Mouse (Mus musculus): ENCODE data around the gene Spdya. TPM values are rescaled to one million over a fixed set of nuclear protein-coding genes. Genes with fewer than 3 reads are reported as not detected.
"Not testable (repeated sequence)": the region's sequence is repeated elsewhere in the genome, so short reads cannot be mapped to it uniquely, and the experiment has no call there.

The Spdya gene
- polyA plus RNA-seq (2012; rRNA removed), result not detected in 2 replicates

GRCm38 (mm10) chr17:71551757-71552451 is at the start of gene Spdya:
Spdya (plus strand) TSS chr17:71552061.
- no peaks in the 10 kb centered on the region for H3K36me3 ChIP-seq (ENCODE audit: control insufficient read depth, insufficient read depth, low read length)
- under 1% methylated on average over 76 of the region's 78 CpGs for WGBS
- peaks cover 3% of the 10 kb centered on the region for H3K4me1 ChIP-seq (ENCODE audit: control insufficient read depth, insufficient read depth, insufficient read length, low read length)
- no peak; the same call in 1 of the 2 replicates for TF ChIP-seq POLR2A (IDR thresholded peaks at IDR 0.05; ENCODE audit: low read depth, low read length)
- no peak for TF ChIP-seq CTCF (IDR thresholded peaks at IDR 0.05; ENCODE audit: extremely low read depth, insufficient read length, insufficient replicate concordance, low read depth, low read length)
- H3K4me3 ChIP-seq (ENCODE audit: low read depth, low read length), result peak within 1 kb of the TSS; percentile 87
- H3K27me3 ChIP-seq (ENCODE audit: control insufficient read depth, insufficient read depth, low read length), result peaks cover 11% of the 10 kb centered on the region
- no peak within 1 kb of the TSS for H3K27ac ChIP-seq (ENCODE audit: insufficient read depth, low read depth, low read length)

GRCm38 (mm10) chr17:71506832-71507231 is 45.0 kb upstream of the Spdya start:
- 78% methylated on average over 8 of the region's 8 CpGs for WGBS
- no peaks in the 10 kb centered on the region for H3K27me3 ChIP-seq (ENCODE audit: control insufficient read depth, insufficient read depth, low read length)
- no peak overlapping the region for H3K4me3 ChIP-seq (ENCODE audit: low read depth, low read length)
- no peaks in the 10 kb centered on the region for H3K4me1 ChIP-seq (ENCODE audit: control insufficient read depth, insufficient read depth, insufficient read length, low read length)
- no peak for TF ChIP-seq POLR2A (IDR thresholded peaks at IDR 0.05; ENCODE audit: low read depth, low read length)
- TF ChIP-seq CTCF (IDR thresholded peaks at IDR 0.05; ENCODE audit: extremely low read depth, insufficient read length, insufficient replicate concordance, low read depth, low read length), result no peak
- H3K27ac ChIP-seq (ENCODE audit: insufficient read depth, low read depth, low read length), result no peak overlapping the region
- peaks cover 5% of the 10 kb centered on the region; the same call in 1 of the 2 replicates for H3K36me3 ChIP-seq (ENCODE audit: control insufficient read depth, insufficient read depth, low read length)

GRCm38 (mm10) chr17:71510297-71510696 is 41.6 kb upstream of the Spdya start:
- H3K36me3 ChIP-seq (ENCODE audit: control insufficient read depth, insufficient read depth, low read length), result peaks cover 9% of the 10 kb centered on the region; the same call in 1 of the 2 replicates
- WGBS, result 86% methylated on average over 11 of the region's 11 CpGs
- TF ChIP-seq POLR2A (IDR thresholded peaks at IDR 0.05; ENCODE audit: low read depth, low read length) (no peak), CTCF (IDR thresholded peaks at IDR 0.05; ENCODE audit: extremely low read depth, insufficient read length, insufficient replicate concordance, low read depth, low read length) (no peak)
- H3K27me3 ChIP-seq (ENCODE audit: control insufficient read depth, insufficient read depth, low read length), result no peaks in the 10 kb centered on the region
- no peak overlapping the region for H3K4me3 ChIP-seq (ENCODE audit: low read depth, low read length)
- H3K27ac ChIP-seq (ENCODE audit: insufficient read depth, low read depth, low read length), result no peak overlapping the region
- no peaks in the 10 kb centered on the region for H3K4me1 ChIP-seq (ENCODE audit: control insufficient read depth, insufficient read depth, insufficient read length, low read length)

GRCm38 (mm10) chr17:71526302-71526708 is 25.6 kb upstream of the Spdya start:
- no peaks in the 10 kb centered on the region; the same call in 1 of the 2 replicates for H3K4me1 ChIP-seq (ENCODE audit: control insufficient read depth, insufficient read depth, insufficient read length, low read length)
- 1% methylated on average over 13 of the region's 13 CpGs for WGBS
- H3K27ac ChIP-seq (ENCODE audit: insufficient read depth, low read depth, low read length), result no peak overlapping the region
- TF ChIP-seq CTCF (IDR thresholded peaks at IDR 0.05; ENCODE audit: extremely low read depth, insufficient read length, insufficient replicate concordance, low read depth, low read length) (no peak), POLR2A (IDR thresholded peaks at IDR 0.05; ENCODE audit: low read depth, low read length) (no peak)
- no peaks in the 10 kb centered on the region for H3K36me3 ChIP-seq (ENCODE audit: control insufficient read depth, insufficient read depth, low read length)
- no peaks in the 10 kb centered on the region for H3K27me3 ChIP-seq (ENCODE audit: control insufficient read depth, insufficient read depth, low read length)
- peak overlapping the region; percentile 82 for H3K4me3 ChIP-seq (ENCODE audit: low read depth, low read length)

GRCm38 (mm10) chr17:71526711-71527564 is 24.9 kb upstream of the Spdya start, which contains the start of gene Ndc80:
Ndc80 (minus strand) TSS chr17:71526857.
- peak within 1 kb of the TSS; percentile 84 for H3K27ac ChIP-seq (ENCODE audit: insufficient read depth, low read depth, low read length)
- under 1% methylated on average over 66 of the region's 66 CpGs for WGBS
- TF ChIP-seq CTCF (IDR thresholded peaks at IDR 0.05; ENCODE audit: extremely low read depth, insufficient read length, insufficient replicate concordance, low read depth, low read length), result no peak
- no peak; the same call in none of the 2 replicates for TF ChIP-seq POLR2A (IDR thresholded peaks at IDR 0.05; ENCODE audit: low read depth, low read length)
- no peaks in the 10 kb centered on the region; the same call in 1 of the 2 replicates for H3K4me1 ChIP-seq (ENCODE audit: control insufficient read depth, insufficient read depth, insufficient read length, low read length)
- H3K4me3 ChIP-seq (ENCODE audit: low read depth, low read length), result peak within 1 kb of the TSS; percentile 82
- H3K36me3 ChIP-seq (ENCODE audit: control insufficient read depth, insufficient read depth, low read length), result no peaks in the 10 kb centered on the region
- H3K27me3 ChIP-seq (ENCODE audit: control insufficient read depth, insufficient read depth, low read length), result no peaks in the 10 kb centered on the region

- no peak overlapping the region for H3K4me3 ChIP-seq (ENCODE audit: low read depth, low read length)
- no peaks in the 10 kb centered on the region; the same call in 1 of the 2 replicates for H3K4me1 ChIP-seq (ENCODE audit: control insufficient read depth, insufficient read depth, insufficient read length, low read length)
- H3K27me3 ChIP-seq (ENCODE audit: control insufficient read depth, insufficient read depth, low read length), result no peaks in the 10 kb centered on the region
- TF ChIP-seq POLR2A (IDR thresholded peaks at IDR 0.05; ENCODE audit: low read depth, low read length), result no peak
- TF ChIP-seq CTCF (IDR thresholded peaks at IDR 0.05; ENCODE audit: extremely low read depth, insufficient read length, insufficient replicate concordance, low read depth, low read length), result no peak
- H3K27ac ChIP-seq (ENCODE audit: insufficient read depth, low read depth, low read length), result no peak overlapping the region
- H3K36me3 ChIP-seq (ENCODE audit: control insufficient read depth, insufficient read depth, low read length), result no peaks in the 10 kb centered on the region
These were observed 23.8 kb upstream of the Spdya start for GRCm38 (mm10) chr17:71528042-71528441.

- not testable (repeated sequence) for H3K4me3 ChIP-seq (ENCODE audit: low read depth, low read length); H3K4me1 ChIP-seq (ENCODE audit: control insufficient read depth, insufficient read depth, insufficient read length, low read length); H3K36me3 ChIP-seq (ENCODE audit: control insufficient read depth, insufficient read depth, low read length); H3K27ac ChIP-seq (ENCODE audit: insufficient read depth, low read depth, low read length); H3K27me3 ChIP-seq (ENCODE audit: control insufficient read depth, insufficient read depth, low read length)
- 42% methylated on average over 1 of the region's 1 CpGs for WGBS
These were observed 16.3 kb upstream of the Spdya start for GRCm38 (mm10) chr17:71535595-71535994.
